Mouse (Mus musculus) G1E (cell line): Measurements from ENCODE around the gene Dbil5. TPM values are rescaled to one million over a fixed set of nuclear protein-coding genes. Genes with fewer than 3 reads are reported as not detected.

ENCODE experiments used
- ATAC-seq: 2 replicates; pipeline ENCODE4 v1.8.0; 2016; ENCODE audit warnings: mild to moderate bottlenecking; ENCODE audit not compliant: insufficient number of reproducible peaks, poor library complexity, low FRiP score, severe bottlenecking; ENCODE audit errors: extremely low read depth
- DNase-seq: peaks from one replicate; pipeline ENCODE4 v3.0.0; 2012; ENCODE audit warnings: low spot score
- H3K27me3 ChIP-seq: 2 replicates; pipeline ENCODE4 v1.6.1; 2012; ENCODE audit warnings: mild to moderate bottlenecking, low read length, inconsistent platforms; ENCODE audit not compliant: insufficient read depth
- H3K36me3 ChIP-seq: replicated peaks from 2 replicates; pipeline ENCODE3; 2012; ENCODE audit warnings: mild to moderate bottlenecking, inconsistent platforms
- H3K4me1 ChIP-seq: 2 replicates; pipeline ENCODE4 v1.6.1; 2012; ENCODE audit warnings: low read depth, low read length, inconsistent platforms, mixed read lengths; ENCODE audit not compliant: insufficient read depth
- H3K4me3 ChIP-seq: 2 replicates; pipeline ENCODE4 v1.5.1; 2012; ENCODE audit warnings: low read depth, mild to moderate bottlenecking, inconsistent platforms, low read length, moderate library complexity, mixed read lengths
- H3K9me3 ChIP-seq: replicated peaks from 2 replicates; pipeline ENCODE4 v1.6.1; 2012; ENCODE audit warnings: inconsistent platforms
- CTCF ChIP-seq: IDR thresholded peaks from 2 replicates; pipeline ENCODE4 v1.5.1; 2012; ENCODE audit warnings: low read depth, low read length, inconsistent platforms, mixed read lengths
- GATA1 ChIP-seq: IDR thresholded peaks from 2 replicates; pipeline ENCODE4 v1.6.1; 2012; ENCODE audit warnings: borderline replicate concordance, low read length, inconsistent platforms, mixed read lengths
- GATA2 ChIP-seq: IDR thresholded peaks from 2 replicates; pipeline ENCODE4 v1.6.1; 2012; ENCODE audit warnings: low read depth, low read length, inconsistent platforms, borderline replicate concordance
- POLR2AphosphoS5 ChIP-seq: IDR thresholded peaks from 2 replicates; pipeline ENCODE4 v1.6.1; 2012; ENCODE audit warnings: low read depth, low read length, inconsistent platforms; ENCODE audit not compliant: insufficient replicate concordance
- TAL1 ChIP-seq: conservative IDR thresholded peaks from 2 replicates; pipeline ENCODE4 v1.6.1; 2012; ENCODE audit warnings: low read depth, low read length, inconsistent platforms, mixed read lengths
- polyA plus RNA-seq: library from polyadenylated mRNA; stranded (reverse); fragments of >175 nt; gene quantifications from 2 replicates; pipeline ENCODE4 v1.2.3, GENCODE M21; 2012
- total RNA-seq, 2 experiments: library from RNA; stranded (forward) in 1 of 2; stranded (reverse) in 1 of 2; fragments of 200-1000 nt in 1 of 2; fragments of >200 nt in 1 of 2; fragmentation: Nextera tagmentation in 1 of 2; gene quantifications; 2 replicates each; pipeline ENCODE4 v1.2.3; 2014 to 2017

Dbil5 gene
- total and polyA plus RNA-seq, 3 experiments, result 0.16 to 3.4 TPM; not detected in 1

- no peaks in the 10 kb centered on the region for H3K4me1 ChIP-seq
- DNase-seq (no peak), ATAC-seq (no peak)
- H3K9me3 ChIP-seq, result no peaks in the 10 kb centered on the region
- H3K36me3 ChIP-seq, result peaks cover 68% of the 10 kb centered on the region
- no peak for TF ChIP-seq GATA2
- TF ChIP-seq TAL1, result no peak
- TF ChIP-seq POLR2AphosphoS5, result no peak
- TF ChIP-seq GATA1, result no peak
- no peak for TF ChIP-seq CTCF
- no peaks in the 10 kb centered on the region for H3K27me3 ChIP-seq
- H3K4me3 ChIP-seq, result no peak overlapping the region
These were observed 7.2 kb downstream of the Dbil5 start for GRCm38 (mm10) chr11:76224631-76225030.

- H3K4me3 ChIP-seq, result no peak overlapping the region
- TF ChIP-seq POLR2AphosphoS5, result no peak
- no peak for TF ChIP-seq TAL1
- TF ChIP-seq GATA1, result no peak
- TF ChIP-seq GATA2, result no peak
- no peak for TF ChIP-seq CTCF
- H3K36me3 ChIP-seq, result peaks cover 67% of the 10 kb centered on the region
- no peaks in the 10 kb centered on the region for H3K9me3 ChIP-seq
- no peak for DNase-seq
- no peaks in the 10 kb centered on the region for H3K27me3 ChIP-seq
- H3K4me1 ChIP-seq, result no peaks in the 10 kb centered on the region
- no peak for ATAC-seq
These were observed 7.6 kb downstream of the Dbil5 start for GRCm38 (mm10) chr11:76225051-76225450.

GRCm38 (mm10) chr11:76236136-76236535 is 18.7 kb downstream of the Dbil5 start:
- no peak for TF ChIP-seq GATA2
- no peak for TF ChIP-seq CTCF
- TF ChIP-seq GATA1, result no peak
- TF ChIP-seq TAL1, result no peak
- Histone ChIP-seq H3K4me1 (no peaks in the 10 kb centered on the region), H3K9me3 (no peaks in the 10 kb centered on the region), H3K27me3 (no peaks in the 10 kb centered on the region), H3K36me3 (peaks cover 84% of the 10 kb centered on the region), H3K4me3 (no peak overlapping the region)
- DNase-seq (no peak), ATAC-seq (no peak)

- ATAC-seq (no peak), DNase-seq (no peak)
- H3K4me3 ChIP-seq, result no peak overlapping the region
- H3K36me3 ChIP-seq, result peaks cover 57% of the 10 kb centered on the region
- H3K4me1 ChIP-seq, result peaks cover 19% of the 10 kb centered on the region
- TF ChIP-seq GATA2, result no peak
- no peak for TF ChIP-seq GATA1
- no peak for TF ChIP-seq POLR2AphosphoS5
- no peak for TF ChIP-seq TAL1
- H3K9me3 ChIP-seq, result no peaks in the 10 kb centered on the region
- H3K27me3 ChIP-seq, result no peaks in the 10 kb centered on the region
These were observed 22.3 kb downstream of the Dbil5 start for GRCm38 (mm10) chr11:76239750-76240149.

- no peaks in the 10 kb centered on the region for H3K9me3 ChIP-seq
- H3K4me1 ChIP-seq, result peaks cover 28% of the 10 kb centered on the region
- peak within 1 kb of the TSS; percentile 97 for H3K4me3 ChIP-seq
- no peaks in the 10 kb centered on the region for H3K27me3 ChIP-seq
- TF ChIP-seq CTCF (no peak), GATA2 (no peak), GATA1 (no peak), TAL1 (no peak), POLR2AphosphoS5 (no peak)
- DNase-seq (peak; percentile 92), ATAC-seq (peak; percentile 70)
- H3K36me3 ChIP-seq, result peaks cover 61% of the 10 kb centered on the region
These were observed 25.7 kb downstream of the Dbil5 start, which contains the start of the genes Mrm3 and Glod4 for GRCm38 (mm10) chr11:76242901-76243810. Gene Mrm3 (plus strand): TSS chr11:76243715. Gene Glod4 (minus strand): TSS chr11:76243725.

- no peaks in the 10 kb centered on the region for H3K9me3 ChIP-seq
- no peak for TF ChIP-seq GATA2
- no peak for DNase-seq
- no peaks in the 10 kb centered on the region for H3K27me3 ChIP-seq
- no peak for ATAC-seq
- peaks cover 28% of the 10 kb centered on the region for H3K4me1 ChIP-seq
- peaks cover 61% of the 10 kb centered on the region for H3K36me3 ChIP-seq
- H3K4me3 ChIP-seq, result peak overlapping the region; percentile 97
These were observed 26.6 kb downstream of the Dbil5 start for GRCm38 (mm10) chr11:76243811-76244546.
